Mouse (Mus musculus): ENCODE measurements around the gene Entpd1.

The Entpd1 gene

DNA sequence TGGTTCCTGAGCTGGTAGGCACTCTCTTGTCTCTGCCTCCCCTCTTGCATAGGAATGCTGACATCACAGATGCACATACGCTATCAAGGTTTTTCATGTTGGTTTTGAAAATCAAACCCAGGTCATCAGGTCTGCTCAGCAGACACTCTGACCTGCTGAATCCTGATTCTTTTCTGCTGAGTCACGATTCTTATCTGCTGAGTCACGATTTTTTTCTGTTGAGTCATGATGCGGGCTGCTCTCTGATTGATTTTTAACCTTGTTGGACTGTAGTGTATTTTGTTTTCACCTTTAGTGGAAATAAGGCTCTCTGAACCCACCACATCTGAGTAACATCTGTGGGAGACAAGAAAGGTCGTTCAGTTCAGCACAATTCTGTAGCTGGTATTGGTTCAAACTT, 63.2 kb downstream of the Entpd1 start:
- no peak for DNase-seq

DNA sequence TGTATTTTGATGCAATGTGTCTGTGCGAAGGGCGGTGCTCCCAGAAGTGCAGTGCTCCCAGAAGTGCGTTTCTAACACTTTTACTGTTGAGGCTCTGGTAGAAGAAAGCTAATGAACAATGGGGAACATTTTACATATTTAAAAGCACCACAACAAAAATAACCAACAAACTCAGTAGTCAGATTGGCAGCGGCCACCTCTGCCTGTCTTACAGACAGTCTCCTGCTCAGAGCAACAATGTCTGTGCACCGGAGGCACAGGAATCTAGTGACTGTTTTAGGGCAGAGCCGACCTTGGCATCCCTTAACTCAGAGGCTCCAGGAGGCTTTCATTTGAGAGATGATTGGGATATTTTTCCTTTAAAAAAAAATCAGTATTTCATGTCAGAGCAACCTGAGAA, 65.9 kb downstream of the Entpd1 start:
- no peak for DNase-seq

DNA sequence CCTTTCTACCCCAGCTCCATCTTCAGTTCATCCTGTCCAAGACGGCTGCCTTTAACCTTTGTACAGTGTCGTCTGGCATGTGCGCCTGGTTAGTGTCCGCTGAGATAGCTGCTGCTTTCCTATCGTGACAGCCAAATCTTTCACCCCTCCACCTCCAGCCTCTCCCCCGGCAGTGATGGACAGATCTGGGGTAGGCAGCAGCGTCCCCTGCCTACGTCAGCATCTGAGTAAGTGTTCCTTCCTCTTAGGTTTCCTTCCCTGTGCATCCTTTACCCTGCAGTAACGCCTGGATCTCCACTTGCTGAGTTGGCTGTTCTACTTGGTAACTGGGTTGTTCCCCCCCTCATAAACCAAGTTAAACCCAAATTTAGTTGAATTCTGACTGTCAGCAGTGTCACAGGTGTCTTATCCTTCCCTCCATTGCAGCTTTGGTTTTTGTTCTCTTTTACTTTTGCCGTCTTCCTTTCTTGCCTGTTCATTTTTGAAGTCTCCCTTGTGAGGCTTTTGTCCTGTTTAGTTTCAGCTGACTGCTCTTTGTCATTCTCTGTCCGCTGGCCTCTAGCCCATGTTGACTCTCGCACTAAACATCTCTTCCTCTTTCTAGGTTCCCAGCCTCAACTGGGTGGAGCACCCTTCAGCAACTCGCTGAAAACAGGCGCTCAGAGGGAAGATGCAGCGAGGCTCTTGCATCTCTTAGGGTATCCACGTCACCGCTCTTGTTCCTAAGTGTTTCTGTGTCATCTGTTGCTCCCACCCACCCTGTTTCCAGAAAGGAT, 66.6 kb downstream of the Entpd1 start:
- DNase-seq: peak in 1 of 2 experiments; percentile 16

DNA sequence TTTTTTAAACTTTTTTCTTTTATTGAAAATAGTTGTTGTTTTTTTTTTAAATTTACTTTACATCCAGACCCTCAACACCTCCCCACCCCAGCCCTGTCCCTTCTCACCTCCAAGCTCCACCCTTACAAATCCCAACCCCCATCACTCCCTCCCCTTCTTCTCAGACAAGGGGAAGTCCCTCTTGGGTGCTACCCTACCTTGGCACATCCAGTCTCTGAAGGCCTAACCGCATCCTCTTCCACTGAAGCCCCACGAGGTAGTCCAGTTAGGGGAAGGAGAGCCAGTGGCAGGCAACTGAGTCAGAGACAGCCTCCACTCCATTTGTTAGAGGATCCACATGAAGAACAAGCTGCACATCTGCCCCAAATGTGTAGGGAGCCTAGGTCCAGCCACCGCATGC, 67.5 kb downstream of the Entpd1 start:
- no peak for DNase-seq

DNA sequence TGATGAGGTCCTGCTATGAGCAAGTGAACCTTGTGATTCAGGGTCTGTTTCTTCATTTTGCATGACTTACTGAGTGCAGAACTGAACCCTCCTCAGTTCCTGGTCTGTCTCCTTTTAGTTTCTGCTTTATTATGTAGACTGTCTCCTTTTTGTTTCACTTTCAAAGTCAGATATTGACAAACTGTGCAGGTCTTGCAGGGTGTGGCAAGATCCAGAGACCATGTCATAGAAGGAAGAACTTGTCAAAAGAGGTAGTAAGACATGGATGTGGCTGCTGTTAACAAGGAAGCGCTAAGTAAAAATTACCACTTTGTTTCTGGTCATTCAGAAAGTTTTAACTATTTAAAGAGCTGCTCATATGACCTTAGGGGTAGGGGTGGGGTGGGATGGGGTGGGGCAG, 72.0 kb downstream of the Entpd1 start:
- DNase-seq: no peak

DNA sequence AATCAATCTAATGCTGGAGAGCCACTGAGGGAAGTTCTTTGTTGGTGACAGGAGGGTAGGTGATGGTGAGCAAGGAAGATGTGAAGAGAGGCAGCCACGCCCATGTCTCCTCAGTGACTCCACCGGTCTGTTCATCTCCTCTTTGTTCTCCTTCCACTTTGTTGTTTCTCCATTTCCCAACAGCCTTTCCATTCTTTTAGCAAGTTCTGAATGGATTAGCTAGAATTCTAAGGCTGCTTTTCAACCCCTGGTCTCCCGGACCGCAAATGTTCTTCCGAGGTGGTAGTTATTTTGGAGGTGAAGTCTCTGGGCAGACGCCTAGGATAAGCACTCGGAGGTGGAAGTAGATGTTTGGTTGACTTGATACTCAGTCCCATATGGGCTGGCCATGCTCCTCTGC, 72.4 kb downstream of the Entpd1 start:
- no peak for DNase-seq

DNA sequence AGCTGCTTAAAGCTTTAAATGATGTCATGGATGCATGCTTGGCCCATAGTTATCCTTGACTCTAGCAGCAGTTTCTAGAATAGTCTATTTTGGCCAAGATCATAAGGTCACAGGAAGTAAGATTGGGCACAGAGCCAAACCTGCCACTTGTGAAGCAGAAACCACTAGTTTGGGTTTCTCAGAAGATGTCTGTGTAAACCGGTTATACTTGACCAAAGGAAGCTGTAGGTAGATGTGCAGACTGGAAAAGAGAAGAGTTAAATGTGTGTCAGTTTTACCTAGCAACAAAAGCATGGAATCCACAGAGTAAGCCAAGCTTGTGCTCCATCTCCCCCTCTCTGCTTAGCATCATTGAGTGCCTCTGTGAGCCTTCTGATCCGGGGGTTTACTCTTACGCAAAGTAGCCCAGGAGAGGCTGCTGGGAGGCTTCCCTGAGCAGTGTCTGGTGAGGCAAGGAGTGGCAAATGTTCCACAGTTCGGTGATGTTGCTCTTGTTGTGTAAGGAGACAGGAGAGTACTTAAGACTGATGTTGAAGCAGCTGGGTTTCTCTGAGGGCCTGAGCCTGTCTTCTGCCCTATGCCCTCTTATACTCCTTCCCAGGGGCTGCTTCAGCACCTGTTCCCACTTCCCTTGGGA, 75.2 kb downstream of the Entpd1 start:
- no peak for DNase-seq

DNA sequence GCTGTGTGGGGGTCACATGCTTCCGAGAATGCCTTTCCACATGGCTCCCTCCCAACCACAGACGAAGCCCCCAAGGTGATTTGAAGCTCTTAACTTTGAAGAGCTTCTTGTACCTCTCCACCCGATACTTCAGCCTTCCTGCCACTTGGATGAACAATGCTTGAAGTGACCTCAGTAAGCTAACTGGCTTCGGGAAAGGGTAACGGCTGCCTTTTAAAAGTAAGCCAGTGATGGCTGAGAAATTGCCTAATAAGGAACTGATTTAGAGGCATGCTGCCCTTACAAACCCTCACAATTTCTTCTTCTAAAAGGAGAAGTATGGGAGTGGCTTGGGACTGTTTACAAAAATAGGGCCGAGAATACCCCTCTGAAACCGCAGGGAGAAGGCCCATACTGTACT, 81.0 kb downstream of the Entpd1 start:
- DNase-seq: no peak

DNA sequence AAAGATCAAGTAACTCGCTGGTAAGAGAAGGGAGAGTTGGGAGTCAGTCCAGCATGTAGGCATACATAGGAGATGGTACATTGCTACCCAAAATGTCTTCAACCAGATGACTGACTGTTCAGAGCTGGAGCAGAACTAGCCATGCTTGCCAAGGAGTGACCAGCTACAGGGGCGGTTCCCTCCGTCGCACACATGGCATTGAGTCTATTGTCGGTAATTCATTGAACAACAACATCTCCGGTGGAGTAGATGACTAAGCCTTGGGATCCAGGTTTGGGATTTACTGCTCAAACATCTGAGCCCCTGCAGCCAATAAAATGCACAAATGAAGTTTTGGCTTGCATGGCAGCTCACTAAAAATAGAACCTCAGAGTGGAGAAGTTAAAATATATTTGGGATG, 84.0 kb downstream of the Entpd1 start:
- DNase-seq: no peak

DNA sequence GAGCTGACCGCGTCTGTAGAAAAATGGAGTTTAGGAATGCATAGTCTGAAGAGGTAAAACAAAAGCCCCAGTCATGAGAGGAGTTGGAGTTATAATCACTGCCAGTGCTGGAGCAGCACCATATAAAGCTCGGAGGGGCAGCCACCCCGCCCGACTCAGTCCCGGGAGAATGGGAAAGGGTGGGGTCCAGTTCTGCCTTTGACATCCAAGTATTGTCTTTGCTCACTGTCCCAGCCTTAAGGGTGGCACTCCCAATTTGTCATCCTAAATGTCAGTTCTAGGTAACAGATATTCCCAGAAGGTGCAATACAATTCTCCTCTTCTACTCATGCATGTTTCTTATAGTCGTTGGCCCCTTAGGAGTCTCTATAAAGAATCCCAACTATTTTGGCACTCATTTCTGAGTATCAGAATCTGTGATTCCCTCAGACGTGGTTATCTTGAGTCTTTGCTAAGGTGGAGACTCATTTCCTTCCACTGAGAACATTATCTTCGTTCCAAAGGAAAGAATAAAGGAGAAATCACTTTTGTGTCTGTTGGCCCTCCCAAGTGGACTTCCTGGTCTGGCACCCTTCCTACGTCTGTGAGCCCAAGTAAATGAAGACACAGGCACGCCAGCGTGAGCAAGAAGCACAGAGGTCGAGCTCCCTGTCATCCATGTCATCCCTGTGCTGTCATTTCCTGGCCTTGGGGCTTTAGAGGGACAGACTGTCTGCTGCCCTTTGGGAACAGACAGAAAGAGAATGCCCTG, 86.1 kb downstream of the Entpd1 start:
- DNase-seq: no peak

DNA sequence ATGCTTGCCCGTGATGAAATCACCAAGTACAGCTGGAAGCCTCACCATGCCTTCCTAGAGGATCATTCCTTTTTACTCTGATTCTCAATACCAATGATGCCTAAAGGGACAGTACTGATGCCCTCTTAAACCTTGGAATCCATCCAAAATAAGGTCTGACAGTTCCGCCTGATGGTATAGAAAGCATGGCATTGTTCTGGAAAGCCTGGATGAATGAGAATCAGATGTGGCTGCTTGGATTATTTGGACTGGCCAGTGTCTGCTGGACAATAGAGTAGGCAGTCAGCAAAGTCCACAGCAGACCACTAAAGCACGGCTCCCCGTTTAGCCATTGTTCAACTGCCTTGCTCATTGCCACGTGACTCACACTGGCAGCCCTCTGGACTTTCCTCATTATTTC, 87.7 kb downstream of the Entpd1 start:
- DNase-seq: no peak

DNA sequence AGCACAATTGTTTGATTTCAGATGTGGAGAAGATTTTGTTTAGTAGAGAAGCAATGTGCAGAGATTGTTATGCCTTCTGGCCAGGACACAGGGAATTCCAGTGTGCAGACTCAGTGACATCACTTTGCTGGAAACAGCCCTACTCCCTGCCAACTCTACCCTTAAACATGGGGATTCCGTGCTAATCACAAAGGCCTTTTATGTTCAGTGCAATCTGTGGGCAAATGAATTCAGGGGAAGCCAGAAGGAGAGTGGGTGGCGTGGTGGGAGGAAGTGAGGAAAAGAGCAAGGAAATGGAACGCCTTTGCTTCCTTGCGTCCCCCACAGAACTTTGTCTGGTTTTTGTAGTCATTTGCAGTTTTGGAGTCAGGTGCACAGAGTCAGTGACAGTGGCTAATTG, 90.2 kb downstream of the Entpd1 start:
- DNase-seq: no peak

DNA sequence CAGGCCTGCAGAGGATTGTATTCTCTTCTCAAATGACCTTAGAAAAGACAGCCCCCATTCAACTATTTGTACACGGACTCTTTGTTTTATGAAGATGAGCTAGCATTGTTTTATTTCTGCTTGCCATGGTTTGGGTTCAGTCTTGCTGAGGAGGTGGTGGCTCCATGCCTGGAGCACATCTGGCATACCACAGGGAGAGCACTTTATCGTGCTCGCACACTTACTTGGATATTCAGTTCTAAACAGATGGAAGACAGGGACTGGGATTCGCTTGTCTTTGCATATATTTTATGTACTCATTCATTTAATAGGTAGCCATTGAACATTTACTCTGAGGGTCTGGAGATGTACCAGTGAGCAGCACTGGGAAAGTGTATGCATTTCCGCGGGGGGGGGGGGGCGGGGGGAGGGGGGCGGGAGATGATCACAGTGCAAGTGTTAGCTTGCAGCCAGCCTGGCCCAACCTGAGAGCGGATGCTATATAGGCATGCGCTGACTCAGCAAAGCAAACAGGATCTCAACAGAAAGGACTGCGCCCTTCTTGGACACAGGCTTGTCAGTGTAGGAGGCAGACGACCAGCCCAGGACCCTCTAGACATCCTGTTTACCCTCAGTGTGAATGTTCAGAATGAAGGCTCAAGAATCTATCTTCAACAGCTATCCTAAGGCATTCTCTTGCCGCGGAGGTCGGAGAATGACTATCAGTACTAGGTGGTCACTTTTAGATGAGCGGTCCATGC, 100.9 kb downstream of the Entpd1 start:
- DNase-seq: no peak

DNA sequence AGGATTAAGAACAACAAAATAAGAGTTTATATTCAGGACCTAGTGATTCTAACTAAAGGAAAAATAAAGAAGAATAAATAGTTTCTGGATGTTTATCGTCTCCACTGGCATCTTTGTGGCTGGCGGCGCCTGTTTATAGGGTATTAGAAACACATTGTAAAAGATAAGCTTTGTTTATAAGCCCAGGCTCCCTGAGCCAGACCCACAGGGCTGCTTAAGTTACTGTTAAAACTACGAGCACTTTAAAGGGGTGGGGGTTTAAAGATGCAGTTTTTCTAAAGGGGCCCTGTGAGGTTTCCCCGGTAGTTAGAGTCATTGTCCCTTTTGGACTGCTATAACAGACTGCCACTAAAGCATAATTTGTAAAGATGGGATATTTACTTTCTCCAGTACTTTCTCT, 102.5 kb downstream of the Entpd1 start:
- DNase-seq: no peak

DNA sequence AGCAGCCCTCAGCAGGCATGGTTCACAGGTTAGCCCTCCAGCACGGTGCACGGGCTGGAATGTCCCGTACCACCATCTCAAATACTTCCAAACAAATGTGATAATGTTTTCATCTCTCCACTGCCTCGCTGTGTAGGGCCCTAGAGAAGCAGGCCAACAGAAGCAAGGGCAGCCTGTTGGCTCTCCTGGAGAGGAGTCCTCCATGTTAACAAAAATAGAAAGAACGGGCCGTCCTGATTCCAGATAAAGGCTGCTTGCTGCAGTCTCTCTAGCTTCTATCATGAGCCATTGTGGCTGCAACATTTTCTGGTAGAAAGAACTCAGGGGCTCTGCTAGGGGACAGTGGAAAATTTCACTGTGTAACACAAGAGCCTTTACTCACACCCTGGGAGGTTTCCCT, 104.8 kb downstream of the Entpd1 start:
- no peak for DNase-seq

DNA sequence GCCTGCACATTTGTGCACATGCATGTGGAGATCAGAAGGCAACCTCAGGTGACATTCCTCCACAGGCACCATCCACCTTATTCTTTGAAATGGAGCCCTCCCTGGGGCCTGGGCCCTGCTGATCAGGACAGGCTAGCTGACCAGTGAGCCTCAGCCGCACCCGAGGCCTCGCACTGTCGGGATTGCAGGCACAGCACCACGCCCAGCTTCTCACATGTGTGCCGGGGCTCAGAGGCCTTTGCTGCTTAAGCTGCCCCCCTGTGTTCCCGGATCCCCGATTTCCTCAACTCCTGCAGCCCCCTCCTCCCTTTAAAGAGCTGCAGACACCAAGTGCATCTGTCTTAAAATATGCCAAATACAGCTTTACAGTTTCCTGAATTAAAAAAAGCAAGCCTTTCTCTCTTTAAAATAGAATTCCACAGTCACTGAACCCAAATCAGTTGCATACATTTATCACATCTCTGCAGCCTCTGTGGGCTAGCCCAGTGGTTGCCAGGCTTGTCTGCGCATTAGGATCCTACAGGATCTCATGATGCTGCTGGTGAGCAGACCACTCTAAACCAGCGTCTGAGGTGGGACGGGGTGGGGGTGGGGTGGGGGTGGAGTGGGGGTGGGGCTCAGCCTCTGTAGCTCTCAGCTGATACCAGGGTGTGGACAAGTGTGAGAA, 107.4 kb downstream of the Entpd1 start:
- DNase-seq: no peak

DNA sequence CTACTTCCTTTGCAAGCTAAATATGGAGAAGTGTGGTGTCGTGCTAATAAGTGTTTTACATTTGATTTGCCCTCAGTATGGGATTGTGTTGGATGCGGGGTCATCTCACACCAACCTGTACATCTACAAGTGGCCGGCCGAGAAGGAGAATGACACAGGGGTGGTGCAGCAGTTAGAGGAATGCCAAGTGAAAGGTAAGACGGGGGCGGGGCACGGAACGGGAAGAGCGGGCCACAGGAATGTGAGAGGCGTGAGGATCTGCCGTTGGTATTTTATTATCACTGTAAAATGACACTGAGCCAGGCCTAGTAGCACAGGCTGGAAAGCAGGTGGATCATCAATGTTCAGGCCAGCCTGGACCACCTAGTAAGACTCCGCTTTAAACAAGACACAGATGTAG, 108.2 kb downstream of the Entpd1 start:
- no peak for DNase-seq

DNA sequence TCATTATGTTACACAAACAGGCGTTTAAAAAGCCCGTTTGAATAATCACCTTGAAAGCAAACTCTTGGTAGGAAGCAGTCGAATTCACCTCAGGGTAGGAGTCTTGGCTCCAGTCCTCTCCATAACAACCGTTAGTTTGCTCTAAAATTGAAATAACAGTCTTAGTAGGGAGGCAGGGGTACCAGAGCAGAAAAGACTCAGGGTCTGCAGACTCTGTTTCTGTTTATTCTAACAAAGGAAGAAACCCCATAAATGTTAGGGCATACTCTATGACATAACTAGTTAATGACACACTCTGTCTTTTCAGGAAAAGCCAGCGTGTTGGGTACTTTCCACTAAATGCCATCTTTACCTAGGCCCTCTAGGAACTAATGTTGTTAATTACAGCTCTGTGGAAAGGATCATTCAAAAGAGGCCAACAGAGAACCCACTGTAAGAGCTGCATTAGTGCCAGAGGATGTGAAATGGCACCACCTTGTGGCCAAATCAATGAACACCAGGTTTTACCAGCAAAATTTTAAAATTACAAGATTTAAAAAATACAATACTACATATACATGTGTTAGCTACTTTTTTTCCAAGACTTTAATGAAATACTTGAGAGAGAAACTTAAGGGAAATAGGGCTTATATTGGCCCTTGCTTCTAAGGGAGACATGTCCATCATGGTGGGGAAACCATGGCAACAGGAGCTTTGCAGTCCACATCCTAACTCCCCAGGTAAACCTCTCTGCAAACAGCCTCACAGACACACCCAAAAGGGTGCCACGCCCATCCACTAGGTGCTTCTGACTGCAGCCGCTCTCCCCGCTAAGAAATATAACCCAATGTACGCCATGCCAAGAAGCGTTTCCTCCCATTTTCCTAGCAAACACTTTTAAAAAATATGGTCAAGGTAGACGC, 110.2 kb downstream of the Entpd1 start:
- peak; percentile 16 to 29 for DNase-seq

DNA sequence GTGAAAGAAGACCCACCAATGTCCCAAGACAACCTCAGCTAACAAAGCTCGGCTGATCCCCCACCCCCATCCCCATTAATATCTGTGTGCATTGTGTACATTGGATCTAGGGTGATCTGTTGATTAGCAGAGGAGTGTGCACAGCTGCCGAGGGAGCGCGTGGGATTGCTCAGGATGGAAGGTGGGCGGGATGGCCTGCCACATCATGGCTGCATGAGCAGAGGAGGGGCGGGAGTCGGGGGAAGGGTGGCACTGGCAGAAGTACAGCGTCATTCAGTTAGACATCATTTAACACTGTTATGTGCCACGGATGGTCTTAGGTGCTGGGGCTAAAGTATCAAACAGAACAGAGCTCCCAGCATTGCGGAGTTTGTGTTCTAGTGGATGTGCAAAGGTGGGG, 111.3 kb downstream of the Entpd1 start:
- no peak for DNase-seq

DNA sequence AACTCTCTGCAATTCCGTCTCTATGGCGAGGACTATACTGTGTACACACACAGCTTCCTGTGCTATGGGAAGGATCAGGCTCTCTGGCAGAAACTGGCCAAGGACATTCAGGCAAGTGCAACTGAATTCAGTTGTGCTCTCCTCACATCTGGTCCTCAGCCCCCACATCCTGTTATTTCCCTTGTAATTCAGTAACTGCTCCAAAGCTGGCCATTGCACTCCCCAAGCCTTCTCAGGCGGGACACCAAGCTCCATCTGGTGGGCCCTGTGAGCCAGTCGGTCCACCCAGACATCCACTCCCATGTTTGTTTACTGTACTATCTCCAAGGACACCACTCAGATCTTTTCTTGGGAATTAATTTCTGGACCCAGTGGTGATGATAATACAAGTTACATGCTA, 114.0 kb downstream of the Entpd1 start:
- DNase-seq: no peak

DNA sequence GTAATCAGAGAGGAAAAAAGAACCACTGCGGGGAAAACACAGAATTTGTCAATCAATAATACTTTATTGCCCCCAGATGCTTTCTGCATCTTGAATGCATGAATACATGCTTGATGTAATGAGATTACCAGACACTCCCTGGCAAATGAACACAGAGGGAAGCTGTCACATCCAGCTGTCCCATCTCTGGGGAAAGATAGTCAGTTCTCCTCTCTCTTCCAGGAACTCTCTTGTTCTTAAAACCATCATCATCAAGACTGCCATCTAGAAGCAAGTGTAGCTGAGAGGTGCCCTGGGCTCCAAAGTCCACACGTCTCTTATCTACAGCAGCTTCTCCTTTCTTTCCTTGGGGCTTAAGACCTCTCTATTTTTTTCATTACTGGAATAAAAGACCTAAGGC, 114.4 kb downstream of the Entpd1 start:
- no peak for DNase-seq

DNA sequence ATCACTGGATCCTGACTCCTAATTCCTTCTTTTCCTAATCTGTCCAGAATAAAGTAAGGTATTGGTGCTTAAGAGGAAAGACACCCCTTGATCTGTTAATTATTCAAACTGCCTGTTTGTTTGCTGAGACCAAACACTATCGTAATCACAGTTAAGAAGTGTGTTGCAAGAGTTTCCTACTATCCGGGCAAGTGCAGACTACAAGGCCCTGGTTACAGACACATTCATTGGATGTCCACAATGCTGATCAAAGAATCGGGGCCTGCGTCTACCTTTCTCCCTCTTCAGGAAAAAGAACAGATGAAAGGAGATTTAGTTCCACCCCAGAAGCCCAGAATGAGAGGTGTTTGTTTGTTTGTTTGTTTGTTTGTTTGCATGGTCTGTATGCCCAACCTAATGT, 116.0 kb downstream of the Entpd1 start:
- DNase-seq: no peak
